Mouse (Mus musculus) testis, postnatal 10 days (tissue): ENCODE data around the gene Cel.
A peak's percentile ranks its signal among the peaks of the same experiment; 100 is the strongest.

ENCODE experiments used
- DNase-seq: peaks from one replicate; pipeline ENCODE4 v3.0.0; 2021; ENCODE audit warnings: low spot score

Cel gene

GRCm38 (mm10) chr2:28518231-28518630 lies 45.0 kb downstream of the Cel start:
- no peak for DNase-seq

- DNase-seq, result peak; percentile 87
Measured at GRCm38 (mm10) chr2:28517206-28517909, 45.8 kb downstream of the Cel start.

GRCm38 (mm10) chr2:28514489-28514888 lies 48.7 kb downstream of the Cel start:
- peak; percentile 95 for DNase-seq

GRCm38 (mm10) chr2:28513431-28514370 lies 49.5 kb downstream of the Cel start:
- DNase-seq, result peak; percentile 68

GRCm38 (mm10) chr2:28512798-28513401 lies 50.3 kb downstream of the Cel start, which contains the start of gene Ralgds:
TSS of gene Ralgds (plus strand) at chr2:28513125.
- peak; percentile 77 for DNase-seq

- peak; percentile 31 for DNase-seq
Measured at GRCm38 (mm10) chr2:28511600-28511999, 51.6 kb downstream of the Cel start.

GRCm38 (mm10) chr2:28506291-28506690 lies 56.9 kb downstream of the Cel start:
- DNase-seq, result peak; percentile 28

GRCm38 (mm10) chr2:28505795-28506194 lies 57.4 kb downstream of the Cel start, which contains the start of gene Gm10134:
TSS of gene Gm10134 (plus strand) at chr2:28506095.
- DNase-seq, result peak; percentile 29
